Mouse (Mus musculus): ENCODE measurements at regions not wholly inside any gene's neighbourhood (a gene's known extent, or its start where the extent isn't known, plus 50 kb on each side); places are given as distances from the start of the nearest gene placed in this dataset.
A peak's percentile ranks its signal among the peaks of the same experiment; 100 is the strongest.

- 16% methylated on average over 2 of the region's 2 CpGs for WGBS (ENCODE audit: insufficient replicate concordance)
- Histone ChIP-seq H3K27ac (ENCODE audit: low read length) (no peak overlapping the region), H3K9me3 (replicated peaks; ENCODE audit: control insufficient read depth, low read length) (no peaks in the 10 kb centered on the region), H3K4me2 (ENCODE audit: low read depth, low read length) (no peak overlapping the region), H3K27me3 (ENCODE audit: control insufficient read depth, insufficient read depth, low read depth, low read length) (no peaks in the 10 kb centered on the region), H3K36me3 (ENCODE audit: control insufficient read depth, insufficient read depth) (no peaks in the 10 kb centered on the region), H3K4me3 (ENCODE audit: low read depth, low read length) (no peak overlapping the region), H3K9ac (ENCODE audit: low read depth, low read length) (no peak overlapping the region), H3K4me1 (ENCODE audit: control insufficient read depth, low read depth, low read length) (peaks cover 12% of the 10 kb centered on the region)
- peak; percentile 58 for ATAC-seq (ENCODE audit: low read depth)
Observed at GRCm38 (mm10) chr8:11084051-11084533, 75.8 kb upstream of the Irs2 start.

GRCm38 (mm10) chr8:11080813-11081212 is 72.6 kb upstream of the Irs2 start:
- H3K36me3 ChIP-seq (ENCODE audit: control insufficient read depth, insufficient read depth) = no peaks in the 10 kb centered on the region
- no peaks in the 10 kb centered on the region for H3K9me3 ChIP-seq (replicated peaks; ENCODE audit: control insufficient read depth, low read length)
- no peak overlapping the region for H3K27ac ChIP-seq (ENCODE audit: low read length)
- no peaks in the 10 kb centered on the region for H3K27me3 ChIP-seq (ENCODE audit: control insufficient read depth, insufficient read depth, low read depth, low read length)
- ATAC-seq (ENCODE audit: low read depth) = peak; percentile 74
- no peak overlapping the region for H3K4me2 ChIP-seq (ENCODE audit: low read depth, low read length)
- H3K4me3 ChIP-seq (ENCODE audit: low read depth, low read length) = no peak overlapping the region
- H3K4me1 ChIP-seq (ENCODE audit: control insufficient read depth, low read depth, low read length) = peaks cover 12% of the 10 kb centered on the region
- WGBS (ENCODE audit: insufficient replicate concordance) = 47% methylated on average over 2 of the region's 2 CpGs
- no peak overlapping the region for H3K9ac ChIP-seq (ENCODE audit: low read depth, low read length)

GRCm38 (mm10) chr8:11079805-11080204 is 71.5 kb upstream of the Irs2 start:
- no peak for ATAC-seq (ENCODE audit: low read depth)
- peaks cover 8% of the 10 kb centered on the region for H3K4me1 ChIP-seq (ENCODE audit: control insufficient read depth, low read depth, low read length)
- no peaks in the 10 kb centered on the region for H3K27me3 ChIP-seq (ENCODE audit: control insufficient read depth, insufficient read depth, low read depth, low read length)
- no peak overlapping the region for H3K4me2 ChIP-seq (ENCODE audit: low read depth, low read length)
- H3K4me3 ChIP-seq (ENCODE audit: low read depth, low read length) = no peak overlapping the region
- H3K9ac ChIP-seq (ENCODE audit: low read depth, low read length) = no peak overlapping the region
- no peaks in the 10 kb centered on the region for H3K9me3 ChIP-seq (replicated peaks; ENCODE audit: control insufficient read depth, low read length)
- no peak overlapping the region for H3K27ac ChIP-seq (ENCODE audit: low read length)
- H3K36me3 ChIP-seq (ENCODE audit: control insufficient read depth, insufficient read depth) = no peaks in the 10 kb centered on the region
- WGBS (ENCODE audit: insufficient replicate concordance) = 74% methylated on average over 11 of the region's 11 CpGs

- Histone ChIP-seq H3K4me2 (ENCODE audit: low read depth, low read length) (no peak overlapping the region), H3K9me3 (replicated peaks; ENCODE audit: control insufficient read depth, low read length) (no peaks in the 10 kb centered on the region), H3K9ac (ENCODE audit: low read depth, low read length) (no peak overlapping the region), H3K36me3 (ENCODE audit: control insufficient read depth, insufficient read depth) (no peaks in the 10 kb centered on the region), H3K4me3 (ENCODE audit: low read depth, low read length) (no peak overlapping the region), H3K27ac (ENCODE audit: low read length) (no peak overlapping the region), H3K27me3 (ENCODE audit: control insufficient read depth, insufficient read depth, low read depth, low read length) (no peaks in the 10 kb centered on the region), H3K4me1 (ENCODE audit: control insufficient read depth, low read depth, low read length) (no peaks in the 10 kb centered on the region)
- WGBS (ENCODE audit: insufficient replicate concordance) = 80% methylated on average over 9 of the region's 9 CpGs
- no peak for ATAC-seq (ENCODE audit: low read depth)
Observed at GRCm38 (mm10) chr8:11077138-11077537, 68.9 kb upstream of the Irs2 start.

- peak; percentile 62; the same call in 1 of the 2 replicates for ATAC-seq (ENCODE audit: low read depth)
- Histone ChIP-seq H3K27ac (ENCODE audit: low read length) (no peak overlapping the region), H3K36me3 (ENCODE audit: control insufficient read depth, insufficient read depth) (no peaks in the 10 kb centered on the region), H3K4me3 (ENCODE audit: low read depth, low read length) (no peak overlapping the region), H3K4me1 (ENCODE audit: control insufficient read depth, low read depth, low read length) (no peaks in the 10 kb centered on the region), H3K27me3 (ENCODE audit: control insufficient read depth, insufficient read depth, low read depth, low read length) (no peaks in the 10 kb centered on the region), H3K4me2 (ENCODE audit: low read depth, low read length) (0 out of 2 replicates have a peak overlapping the region, but pooled peaks have one; percentile 5), H3K9ac (ENCODE audit: low read depth, low read length) (no peak overlapping the region), H3K9me3 (replicated peaks; ENCODE audit: control insufficient read depth, low read length) (no peaks in the 10 kb centered on the region)
- 34% methylated on average over 2 of the region's 2 CpGs for WGBS (ENCODE audit: insufficient replicate concordance)
Observed at GRCm38 (mm10) chr8:11071162-11071561, 62.9 kb upstream of the Irs2 start.

GRCm38 (mm10) chr8:11067450-11067849 is 59.2 kb upstream of the Irs2 start:
- H3K36me3 ChIP-seq (ENCODE audit: control insufficient read depth, insufficient read depth) = no peaks in the 10 kb centered on the region
- no peak overlapping the region for H3K4me3 ChIP-seq (ENCODE audit: low read depth, low read length)
- H3K9ac ChIP-seq (ENCODE audit: low read depth, low read length) = no peak overlapping the region
- no peaks in the 10 kb centered on the region for H3K9me3 ChIP-seq (replicated peaks; ENCODE audit: control insufficient read depth, low read length)
- no peak overlapping the region for H3K4me2 ChIP-seq (ENCODE audit: low read depth, low read length)
- no peak overlapping the region for H3K27ac ChIP-seq (ENCODE audit: low read length)
- ATAC-seq (ENCODE audit: low read depth) = no peak
- WGBS (ENCODE audit: insufficient replicate concordance) = 32% methylated on average over 7 of the region's 7 CpGs
- no peaks in the 10 kb centered on the region for H3K27me3 ChIP-seq (ENCODE audit: control insufficient read depth, insufficient read depth, low read depth, low read length)
- H3K4me1 ChIP-seq (ENCODE audit: control insufficient read depth, low read depth, low read length) = no peaks in the 10 kb centered on the region

- 74% methylated on average over 9 of the region's 9 CpGs for WGBS (ENCODE audit: insufficient replicate concordance)
- ATAC-seq (ENCODE audit: low read depth) = no peak
- H3K4me1 ChIP-seq (ENCODE audit: control insufficient read depth, low read depth, low read length) = no peaks in the 10 kb centered on the region
Observed at GRCm38 (mm10) chr8:11065990-11066389, 57.7 kb upstream of the Irs2 start.

GRCm38 (mm10) chr8:11065303-11065702 is 57.0 kb upstream of the Irs2 start:
- no peak for ATAC-seq (ENCODE audit: low read depth)
- Histone ChIP-seq H3K4me1 (ENCODE audit: control insufficient read depth, low read depth, low read length) (no peaks in the 10 kb centered on the region), H3K4me2 (ENCODE audit: low read depth, low read length) (no peak overlapping the region), H3K27ac (ENCODE audit: low read length) (no peak overlapping the region), H3K4me3 (ENCODE audit: low read depth, low read length) (no peak overlapping the region), H3K27me3 (ENCODE audit: control insufficient read depth, insufficient read depth, low read depth, low read length) (no peaks in the 10 kb centered on the region), H3K9me3 (replicated peaks; ENCODE audit: control insufficient read depth, low read length) (no peaks in the 10 kb centered on the region), H3K9ac (ENCODE audit: low read depth, low read length) (no peak overlapping the region), H3K36me3 (ENCODE audit: control insufficient read depth, insufficient read depth) (no peaks in the 10 kb centered on the region)
- 20% methylated on average over 4 of the region's 4 CpGs for WGBS (ENCODE audit: insufficient replicate concordance)

More at GRCm38 (mm10) chr8:11065990-11066389, 57.7 kb upstream of the Irs2 start:
- Histone ChIP-seq H3K9ac (ENCODE audit: low read depth, low read length) (no peak overlapping the region), H3K27me3 (ENCODE audit: control insufficient read depth, insufficient read depth, low read depth, low read length) (no peaks in the 10 kb centered on the region), H3K4me2 (ENCODE audit: low read depth, low read length) (no peak overlapping the region), H3K9me3 (replicated peaks; ENCODE audit: control insufficient read depth, low read length) (no peaks in the 10 kb centered on the region), H3K27ac (ENCODE audit: low read length) (no peak overlapping the region), H3K4me3 (ENCODE audit: low read depth, low read length) (no peak overlapping the region), H3K36me3 (ENCODE audit: control insufficient read depth, insufficient read depth) (no peaks in the 10 kb centered on the region)

- Histone ChIP-seq H3K9me3 (replicated peaks; ENCODE audit: control insufficient read depth, low read length) (no peaks in the 10 kb centered on the region), H3K27me3 (ENCODE audit: control insufficient read depth, insufficient read depth, low read depth, low read length) (no peaks in the 10 kb centered on the region), H3K9ac (ENCODE audit: low read depth, low read length) (no peak overlapping the region), H3K4me2 (ENCODE audit: low read depth, low read length) (no peak overlapping the region), H3K27ac (ENCODE audit: low read length) (no peak overlapping the region), H3K4me1 (ENCODE audit: control insufficient read depth, low read depth, low read length) (no peaks in the 10 kb centered on the region), H3K4me3 (ENCODE audit: low read depth, low read length) (no peak overlapping the region), H3K36me3 (ENCODE audit: control insufficient read depth, insufficient read depth) (no peaks in the 10 kb centered on the region)
- WGBS (ENCODE audit: insufficient replicate concordance) = 63% methylated on average over 8 of the region's 8 CpGs
- no peak for ATAC-seq (ENCODE audit: low read depth)
Observed at GRCm38 (mm10) chr8:11063058-11063457, 54.8 kb upstream of the Irs2 start.
